Mouse (Mus musculus) splenic B cell, adult 2 months (primary cell): Measurements from ENCODE around the gene Angptl7.
A peak's percentile ranks its signal among the peaks of the same experiment; 100 is the strongest.

Source experiments
- DNase-seq: peaks from one replicate; pipeline ENCODE4 v3.0.0-alpha.2; 2011; ENCODE audit warnings: low read depth, low spot score
- H3K27me3 ChIP-seq: 2 replicates; pipeline ENCODE4 v1.6.1; 2012; ENCODE audit warnings: mild to moderate bottlenecking, low read length, moderate library complexity, mixed read lengths; ENCODE audit not compliant: control insufficient read depth, poor library complexity, insufficient read depth, severe bottlenecking
- H3K36me3 ChIP-seq: 2 replicates; pipeline ENCODE4 v1.6.1; 2012; ENCODE audit warnings: mild to moderate bottlenecking, low read length, moderate library complexity, mixed read lengths; ENCODE audit not compliant: control insufficient read depth, poor library complexity, insufficient read depth, severe bottlenecking

Angptl7 gene

GRCm38 (mm10) chr4:148472436-148473174, 27.7 kb downstream of the Angptl7 start:
- Histone ChIP-seq H3K36me3 (peaks cover 9% of the 10 kb centered on the region), H3K27me3 (no peaks in the 10 kb centered on the region)
- DNase-seq = no peak

- Histone ChIP-seq H3K36me3 (peaks cover 9% of the 10 kb centered on the region), H3K27me3 (no peaks in the 10 kb centered on the region)
- DNase-seq = no peak
Measured at GRCm38 (mm10) chr4:148471363-148471806, 28.9 kb downstream of the Angptl7 start.

DNA sequence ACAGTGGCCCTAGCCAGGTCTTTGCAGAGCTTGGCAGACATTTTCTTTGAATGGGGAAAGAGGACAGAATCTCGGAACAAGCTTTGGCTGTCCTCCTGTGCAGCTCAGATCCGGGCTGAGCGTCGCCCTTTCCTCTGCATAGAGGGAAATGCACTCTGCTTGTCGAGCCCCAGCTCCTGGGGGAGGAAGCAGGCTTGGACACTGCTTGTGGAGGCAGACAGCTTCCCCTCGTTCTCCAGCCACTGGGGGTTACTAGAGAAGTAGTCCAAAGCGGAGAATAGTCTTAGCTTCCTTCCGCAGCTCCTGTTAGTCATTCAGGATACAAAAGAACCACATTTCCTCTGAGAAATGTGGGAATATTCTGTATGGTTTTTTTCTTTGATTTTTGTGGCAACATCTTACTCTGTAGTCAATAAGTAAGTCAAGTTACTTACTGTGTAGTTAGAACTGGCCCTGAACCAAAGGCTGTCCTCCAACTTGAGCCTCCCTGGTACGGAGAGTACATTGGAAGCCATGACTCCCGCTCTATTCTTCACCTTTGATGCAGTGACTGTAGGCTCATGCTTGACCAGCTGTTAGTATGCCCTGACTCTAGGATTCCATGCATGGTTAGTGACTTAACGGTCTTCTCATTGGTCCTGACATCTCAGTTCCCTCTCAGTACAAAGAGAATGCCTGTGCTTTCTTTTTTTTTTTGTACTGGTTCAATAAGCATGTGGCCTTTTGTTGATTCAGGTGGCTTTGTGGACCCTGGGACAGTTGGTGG, 30.6 kb downstream of the Angptl7 start:
- Histone ChIP-seq H3K27me3 (no peaks in the 10 kb centered on the region), H3K36me3 (peaks cover 9% of the 10 kb centered on the region)
- DNase-seq = no peak

DNA sequence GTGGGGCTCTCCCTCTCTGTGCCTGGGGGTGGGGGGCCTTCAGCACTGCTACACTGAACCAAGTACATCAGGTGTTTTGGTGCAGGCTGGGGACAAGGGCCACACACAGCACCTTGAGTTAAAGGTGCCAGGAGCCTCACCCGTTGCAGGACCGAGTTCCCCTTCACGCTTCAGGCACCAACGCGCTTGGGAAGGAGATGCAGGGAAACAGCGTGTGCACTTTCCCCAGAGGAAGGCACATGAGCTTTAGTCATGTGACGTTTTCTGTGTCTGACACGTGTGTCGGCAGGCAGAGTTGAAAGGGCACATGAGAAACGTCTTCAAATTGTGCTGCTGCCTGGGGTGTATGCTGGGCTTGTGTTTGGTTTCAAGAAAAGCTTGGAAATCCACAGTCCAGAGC, 31.9 kb downstream of the Angptl7 start:
- Histone ChIP-seq H3K36me3 (peaks cover 14% of the 10 kb centered on the region), H3K27me3 (no peaks in the 10 kb centered on the region)
- no peak for DNase-seq

- DNase-seq = no peak
- H3K36me3 ChIP-seq = peaks cover 14% of the 10 kb centered on the region
- H3K27me3 ChIP-seq = no peaks in the 10 kb centered on the region
Measured at GRCm38 (mm10) chr4:148466511-148467079, 33.7 kb downstream of the Angptl7 start.

- DNase-seq = no peak
- Histone ChIP-seq H3K36me3 (peaks cover 10% of the 10 kb centered on the region), H3K27me3 (no peaks in the 10 kb centered on the region)
Measured at GRCm38 (mm10) chr4:148464869-148465268, 35.4 kb downstream of the Angptl7 start.

DNA sequence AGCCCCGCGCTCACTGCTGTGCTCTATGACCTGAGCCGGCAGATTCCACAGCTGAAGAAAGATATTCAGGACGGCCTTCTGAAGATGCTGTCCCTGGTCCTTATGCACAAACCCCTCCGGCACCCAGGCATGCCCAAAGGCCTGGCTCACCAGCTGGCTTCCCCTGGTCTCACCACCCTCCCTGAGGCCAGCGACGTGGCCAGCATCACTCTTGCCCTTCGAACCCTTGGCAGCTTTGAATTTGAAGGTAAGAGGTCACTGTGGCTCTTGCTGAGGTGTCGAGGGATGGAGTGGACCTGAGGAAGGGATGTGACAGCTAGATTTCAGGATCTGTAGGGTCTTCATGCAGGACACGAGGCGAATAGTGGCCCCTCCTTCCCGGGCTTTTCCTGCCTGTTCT, 36.0 kb downstream of the Angptl7 start:
- Histone ChIP-seq H3K27me3 (no peaks in the 10 kb centered on the region), H3K36me3 (peaks cover 11% of the 10 kb centered on the region)
- no peak for DNase-seq

DNA sequence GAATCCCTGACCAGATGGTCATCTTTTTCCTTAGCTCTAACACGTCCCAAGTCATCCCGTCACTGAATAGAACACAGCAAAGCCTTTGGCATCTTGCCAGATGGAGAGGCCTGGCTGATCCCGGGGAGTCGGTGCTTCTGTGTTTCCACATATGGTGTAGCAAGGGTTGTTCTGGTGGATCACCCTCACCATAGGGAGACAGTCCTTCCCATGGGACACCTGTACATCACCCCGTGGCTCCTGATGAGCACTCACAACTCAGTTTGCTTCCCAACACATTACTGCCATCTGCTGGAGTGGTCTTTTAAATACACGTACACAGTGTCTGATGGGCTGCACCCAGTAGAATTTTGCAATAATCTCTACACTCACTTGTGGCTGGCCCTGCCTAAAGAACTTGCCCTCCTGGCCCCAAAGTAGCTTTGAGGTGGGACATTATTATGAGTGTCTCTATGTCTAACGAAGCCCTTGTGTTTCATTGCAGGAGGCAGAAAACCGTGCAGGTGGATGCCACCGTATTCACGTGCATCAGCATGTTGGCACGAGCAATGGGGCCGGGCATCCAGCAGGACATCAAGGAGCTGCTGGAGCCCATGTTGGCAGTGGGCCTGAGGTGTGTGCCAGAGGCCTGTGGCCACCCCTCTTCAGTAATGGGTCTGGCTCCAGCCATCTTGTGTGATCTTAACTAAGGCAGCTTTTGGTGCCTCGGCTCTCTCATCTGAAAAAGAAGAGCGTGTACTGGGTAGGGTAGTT, 36.9 kb downstream of the Angptl7 start:
- H3K27me3 ChIP-seq = no peaks in the 10 kb centered on the region
- H3K36me3 ChIP-seq = peaks cover 7% of the 10 kb centered on the region
- peak; percentile 38 for DNase-seq

DNA sequence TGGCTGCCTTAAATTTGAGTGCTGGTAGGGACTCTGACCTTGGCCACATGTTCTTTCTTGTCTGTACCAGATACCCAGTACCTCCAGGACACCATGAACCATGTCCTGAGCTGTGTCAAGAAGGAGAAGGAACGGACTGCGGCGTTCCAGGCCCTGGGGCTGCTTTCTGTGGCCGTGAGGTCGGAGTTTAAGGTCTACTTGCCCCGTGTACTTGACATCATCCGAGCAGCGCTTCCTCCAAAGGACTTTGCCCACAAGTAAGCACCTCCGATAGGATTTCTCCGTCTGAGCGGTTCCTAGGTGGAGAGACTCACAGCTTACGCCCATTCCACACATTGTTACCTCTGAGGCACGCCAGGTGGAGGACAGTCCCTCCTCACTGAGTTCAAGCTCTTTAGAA, 37.5 kb downstream of the Angptl7 start:
- DNase-seq = no peak
- peaks cover 7% of the 10 kb centered on the region for H3K36me3 ChIP-seq
- no peaks in the 10 kb centered on the region for H3K27me3 ChIP-seq

- H3K27me3 ChIP-seq = no peaks in the 10 kb centered on the region
- DNase-seq = peak; percentile 24
- peaks cover 7% of the 10 kb centered on the region for H3K36me3 ChIP-seq
Measured at GRCm38 (mm10) chr4:148461772-148462171, 38.5 kb downstream of the Angptl7 start.

- no peaks in the 10 kb centered on the region for H3K27me3 ChIP-seq
- peaks cover 7% of the 10 kb centered on the region for H3K36me3 ChIP-seq
- DNase-seq = no peak
Measured at GRCm38 (mm10) chr4:148460656-148461284, 39.5 kb downstream of the Angptl7 start.

DNA sequence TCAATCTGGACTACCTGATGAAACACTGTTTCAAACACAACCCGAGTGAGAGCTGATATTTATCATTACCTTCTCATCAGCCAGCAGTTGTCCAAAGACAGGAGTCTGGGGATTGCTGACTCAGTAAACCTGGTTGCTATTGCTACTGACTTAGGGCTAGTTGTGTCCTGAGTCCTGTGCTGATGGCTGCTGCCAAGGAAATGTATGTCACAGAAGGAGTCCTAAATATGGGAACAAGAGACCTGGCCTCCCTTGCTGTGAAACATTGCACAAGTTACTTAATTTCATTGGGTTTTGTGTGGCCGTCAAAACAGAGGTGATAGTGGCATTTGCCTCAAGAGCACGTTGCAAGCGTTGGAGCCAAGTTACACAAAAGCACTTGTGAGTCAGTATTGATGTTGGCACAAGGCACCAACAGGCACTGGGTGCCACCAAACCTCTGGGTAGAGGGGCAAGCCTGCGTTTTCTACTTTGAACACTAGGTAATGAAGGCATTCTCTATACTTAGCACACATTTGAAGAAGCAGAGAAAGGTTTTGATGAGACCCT, 44.7 kb downstream of the Angptl7 start:
- H3K36me3 ChIP-seq = peaks cover 4% of the 10 kb centered on the region
- H3K27me3 ChIP-seq = no peaks in the 10 kb centered on the region
- DNase-seq = no peak

GRCm38 (mm10) chr4:148453707-148454106, 46.6 kb downstream of the Angptl7 start:
- no peak for DNase-seq
- Histone ChIP-seq H3K27me3 (no peaks in the 10 kb centered on the region), H3K36me3 (peaks cover 2% of the 10 kb centered on the region; the same call in 1 of the 2 replicates)

DNA sequence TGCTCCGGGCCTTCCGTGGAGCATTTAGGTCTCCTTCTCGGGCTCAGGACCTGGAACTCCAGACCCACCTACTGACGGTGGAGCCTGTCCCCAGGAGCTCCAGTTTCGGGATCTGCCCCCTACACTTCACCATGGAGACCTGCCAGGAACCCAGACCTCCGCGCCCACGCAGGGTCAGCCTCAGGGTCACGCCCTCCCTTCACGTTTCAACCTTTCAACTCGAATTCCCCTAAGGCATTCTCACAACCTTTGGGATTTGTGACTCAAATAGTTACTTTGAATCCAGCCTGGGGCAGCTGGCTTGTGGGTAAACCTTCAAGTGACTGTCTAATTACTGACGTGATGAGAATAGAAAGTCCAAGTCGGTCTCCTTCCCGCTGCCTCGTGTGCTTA, 51.4 kb downstream of the Angptl7 start:
- Histone ChIP-seq H3K27me3 (no peaks in the 10 kb centered on the region), H3K36me3 (peaks cover under 1% of the 10 kb centered on the region; the same call in 1 of the 2 replicates)
- peak; percentile 51 for DNase-seq
